Comparison of ENCODE assay signal across 8 mouse cellular contexts in genomic region chr17:57095855-57096622, GRCm38 (mm10). TPM values are rescaled to one million over a fixed set of nuclear protein-coding genes. Genes with fewer than 3 reads are reported as not detected.
DNase-seq lines count a peak whose midpoint lies in the region; ATAC-seq and TF ChIP-seq lines count a peak whose summit lies in the region.

No protein-coding gene starts in this region.

- H3K9me3 ChIP-seq in intestine, embryonic 16.5 days (ENCODE audit: control insufficient read depth, low read length), result no peaks in the 10 kb centered on the region
- no peaks in the 10 kb centered on the region for H3K9me3 ChIP-seq in liver, postnatal 0 days (ENCODE audit: low read length)
- no peaks in the 10 kb centered on the region for H3K9me3 ChIP-seq in neural tube, embryonic 14.5 days (ENCODE audit: control insufficient read depth, low read length)

- ATAC-seq in intestine, embryonic 16.5 days, result peak; percentile 92
- peak; percentile 58 for ATAC-seq in liver, postnatal 0 days
- ATAC-seq in neural tube, embryonic 14.5 days (ENCODE audit: low read depth), result peak; percentile 71

- 0 out of 2 replicates have a peak overlapping the region, but pooled peaks have one; percentile 13 for H3K9ac ChIP-seq in intestine, embryonic 16.5 days (ENCODE audit: low read depth, low read length)
- H3K9ac ChIP-seq in liver, postnatal 0 days (replicated peaks), result no peak overlapping the region
- no peak overlapping the region for H3K9ac ChIP-seq in neural tube, embryonic 14.5 days (replicated peaks; ENCODE audit: low read depth, low read length)

- no peaks in the 10 kb centered on the region for H3K36me3 ChIP-seq in intestine, embryonic 16.5 days (ENCODE audit: control insufficient read depth, insufficient read depth, low read length)
- H3K36me3 ChIP-seq in liver, postnatal 0 days (replicated peaks; ENCODE audit: insufficient read depth, low read length), result no peaks in the 10 kb centered on the region
- no peaks in the 10 kb centered on the region for H3K36me3 ChIP-seq in neural tube, embryonic 14.5 days (ENCODE audit: control insufficient read depth, insufficient read depth, low read length)

- H3K4me3 ChIP-seq in layer of hippocampus, adult 2 months, result peak overlapping the region; percentile 0; the same call in 1 of the 2 replicates
- peak overlapping the region; percentile 46 for H3K4me3 ChIP-seq in brown adipose tissue, adult 24 weeks (ENCODE audit: insufficient read depth, low read depth, low read length)
- peak overlapping the region; percentile 32 for H3K4me3 ChIP-seq in intestine, embryonic 16.5 days (ENCODE audit: low read length)
- no peak overlapping the region for H3K4me3 ChIP-seq in liver, postnatal 0 days (ENCODE audit: low read depth, low read length)
- 0 out of 2 replicates have a peak overlapping the region, but pooled peaks have one; percentile 4 for H3K4me3 ChIP-seq in neural tube, embryonic 14.5 days (ENCODE audit: low read depth, low read length)

- no peak for DNase-seq in layer of hippocampus, adult 2 months (ENCODE audit: low spot score in 2 of 2)
- DNase-seq in layer of hippocampus, postnatal 36 days, result no peak
- DNase-seq in heart, adult 11 months, result peak; percentile 97
- DNase-seq in liver, postnatal 0 days, result peak; percentile 54
- no peak for DNase-seq in layer of hippocampus, adult 18-20 months (ENCODE audit: low spot score in 2 of 2)

- H3K4me2 ChIP-seq in intestine, embryonic 16.5 days (ENCODE audit: low read depth, low read length), result peak overlapping the region; percentile 55
- H3K4me2 ChIP-seq in liver, postnatal 0 days (ENCODE audit: low read depth, low read length), result peak overlapping the region; percentile 34
- H3K4me2 ChIP-seq in neural tube, embryonic 14.5 days (ENCODE audit: low read depth, low read length), result peak overlapping the region; percentile 28

- no peak for TF ChIP-seq CTCF in layer of hippocampus, adult 2 months (conservative IDR thresholded peaks at IDR 0.05)
- no peak for TF ChIP-seq CTCF in liver, postnatal 0 days (IDR thresholded peaks at IDR 0.05; ENCODE audit: low read depth)

- no peaks in the 10 kb centered on the region for H3K4me1 ChIP-seq in brown adipose tissue, adult 24 weeks (ENCODE audit: control insufficient read depth, insufficient read depth, insufficient read length, low read length)
- H3K4me1 ChIP-seq in intestine, embryonic 16.5 days (ENCODE audit: control insufficient read depth, insufficient read depth, low read length), result peaks cover 2% of the 10 kb centered on the region; the same call in 1 of the 2 replicates
- H3K4me1 ChIP-seq in liver, postnatal 0 days (ENCODE audit: insufficient read depth), result peaks cover 5% of the 10 kb centered on the region; the same call in 1 of the 2 replicates
- no peaks in the 10 kb centered on the region for H3K4me1 ChIP-seq in neural tube, embryonic 14.5 days (ENCODE audit: control insufficient read depth, insufficient read depth, low read length)

- no peaks in the 10 kb centered on the region for H3K27me3 ChIP-seq in intestine, embryonic 16.5 days (replicated peaks; ENCODE audit: control insufficient read depth, insufficient read depth, low read length)
- H3K27me3 ChIP-seq in liver, postnatal 0 days (ENCODE audit: insufficient read depth, low read length), result no peaks in the 10 kb centered on the region
- no peaks in the 10 kb centered on the region for H3K27me3 ChIP-seq in neural tube, embryonic 14.5 days (ENCODE audit: control insufficient read depth, insufficient read depth, low read length)

- WGBS in intestine, embryonic 16.5 days, result 1% methylated on average over 18 of the region's 19 CpGs
- WGBS in liver, postnatal 0 days (ENCODE audit: insufficient replicate concordance), result 6% methylated on average over 18 of the region's 19 CpGs
- 1% methylated on average over 17 of the region's 19 CpGs for WGBS in neural tube, embryonic 14.5 days

- no peak overlapping the region for H3K27ac ChIP-seq in layer of hippocampus, adult 2 months
- no peak overlapping the region for H3K27ac ChIP-seq in brown adipose tissue, adult 24 weeks (replicated peaks; ENCODE audit: low read depth, low read length)
- H3K27ac ChIP-seq in intestine, embryonic 16.5 days (ENCODE audit: low read length), result no peak overlapping the region
- no peak overlapping the region for H3K27ac ChIP-seq in liver, postnatal 0 days (ENCODE audit: low read depth)
- H3K27ac ChIP-seq in neural tube, embryonic 14.5 days (ENCODE audit: low read depth, low read length), result no peak overlapping the region

- no peak for TF ChIP-seq EP300 in liver, postnatal 0 days (IDR thresholded peaks at IDR 0.05; ENCODE audit: low read depth)

RNA-seq across cellular contexts. Expression of gene Tubb4a, which starts 8.5 kb away (rescaled TPM):
- total RNA-seq in layer of hippocampus, adult 2 months (2021), result 100 to 1,000 TPM; 558 TPM
- total RNA-seq in layer of hippocampus, postnatal 36 days (2021), result 100 to 1,000 TPM; 553 to 593 TPM
- 2.4 and 2.9 TPM in 2 replicates for polyA plus RNA-seq in brown adipose tissue, adult 24 weeks (2012; ENCODE audit: insufficient read depth, insufficient read length, missing spikeins)
- polyA plus RNA-seq in intestine, embryonic 16.5 days (2015; fragmentation: Nextera tagmentation; extraction: Ambion mirVana), result 20.3 and 22.6 TPM in 2 replicates
- polyA plus RNA-seq in liver, postnatal 0 days (2015; fragmentation: Nextera tagmentation; extraction: Ambion mirVana), result 0.23 and 0.30 TPM in 2 replicates
- 347 and 373 TPM in 2 replicates for polyA plus RNA-seq in neural tube, embryonic 14.5 days (2014; fragmentation: Nextera tagmentation; extraction: Ambion mirVana)
- 100 to 1,000 TPM; 515 to 565 TPM for total RNA-seq in layer of hippocampus, adult 18-20 months (2021)

RNA-seq across cellular contexts. Expression of gene Tnfsf9, which starts 9.1 kb away (rescaled TPM):
- under 1 TPM; 0.37 to 0.38 TPM for total RNA-seq in layer of hippocampus, adult 2 months (2021)
- 1 to 10 TPM in 1 of 2 experiments, under 1 TPM in 1; 0.88 to 1.1 TPM for total RNA-seq in layer of hippocampus, postnatal 36 days (2021)
- 0.79 TPM in 1 of 2 replicates, not detected in the other for polyA plus RNA-seq in brown adipose tissue, adult 24 weeks (2012; ENCODE audit: insufficient read depth, insufficient read length, missing spikeins)
- polyA plus RNA-seq in intestine, embryonic 16.5 days (2015; fragmentation: Nextera tagmentation; extraction: Ambion mirVana), result 6.0 and 6.2 TPM in 2 replicates
- 0.21 and 0.56 TPM in 2 replicates for polyA plus RNA-seq in liver, postnatal 0 days (2015; fragmentation: Nextera tagmentation; extraction: Ambion mirVana)
- polyA plus RNA-seq in neural tube, embryonic 14.5 days (2014; fragmentation: Nextera tagmentation; extraction: Ambion mirVana), result 4.8 and 8.4 TPM in 2 replicates
- 1 to 10 TPM; 1.0 to 1.2 TPM for total RNA-seq in layer of hippocampus, adult 18-20 months (2021)

RNA-seq across cellular contexts. Expression of gene Dennd1c, which starts 17.7 kb away (rescaled TPM):
- 1 to 10 TPM; 1.4 to 2.0 TPM for total RNA-seq in layer of hippocampus, adult 2 months (2021)
- 1 to 10 TPM in 1 of 2 experiments, under 1 TPM in 1; 0.92 to 1.0 TPM for total RNA-seq in layer of hippocampus, postnatal 36 days (2021)
- polyA plus RNA-seq in brown adipose tissue, adult 24 weeks (2012; ENCODE audit: insufficient read depth, insufficient read length, missing spikeins), result 1.3 and 4.3 TPM in 2 replicates
- 7.4 and 8.1 TPM in 2 replicates for polyA plus RNA-seq in intestine, embryonic 16.5 days (2015; fragmentation: Nextera tagmentation; extraction: Ambion mirVana)
- polyA plus RNA-seq in liver, postnatal 0 days (2015; fragmentation: Nextera tagmentation; extraction: Ambion mirVana), result 3.5 and 4.9 TPM in 2 replicates
- polyA plus RNA-seq in neural tube, embryonic 14.5 days (2014; fragmentation: Nextera tagmentation; extraction: Ambion mirVana), result 3.2 and 4.3 TPM in 2 replicates
- total RNA-seq in layer of hippocampus, adult 18-20 months (2021), result 1 to 10 TPM; 1.1 to 1.4 TPM

RNA-seq across cellular contexts. Expression of gene Slc25a23, which starts 36.4 kb away (rescaled TPM):
- 100 to 1,000 TPM; 373 to 393 TPM for total RNA-seq in layer of hippocampus, adult 2 months (2021)
- total RNA-seq in layer of hippocampus, postnatal 36 days (2021), result 100 to 1,000 TPM; 363 to 374 TPM
- polyA plus RNA-seq in brown adipose tissue, adult 24 weeks (2012; ENCODE audit: insufficient read depth, insufficient read length, missing spikeins), result 107 and 161 TPM in 2 replicates
- 5.7 and 6.7 TPM in 2 replicates for polyA plus RNA-seq in intestine, embryonic 16.5 days (2015; fragmentation: Nextera tagmentation; extraction: Ambion mirVana)
- 12.7 and 12.8 TPM in 2 replicates for polyA plus RNA-seq in liver, postnatal 0 days (2015; fragmentation: Nextera tagmentation; extraction: Ambion mirVana)
- polyA plus RNA-seq in neural tube, embryonic 14.5 days (2014; fragmentation: Nextera tagmentation; extraction: Ambion mirVana), result 37.2 and 48.9 TPM in 2 replicates
- total RNA-seq in layer of hippocampus, adult 18-20 months (2021), result 100 to 1,000 TPM; 374 to 393 TPM

RNA-seq across cellular contexts. Expression of gene Crb3, which starts 37.1 kb away (rescaled TPM):
- total RNA-seq in layer of hippocampus, adult 2 months (2021), result under 1 TPM in 1 of 2 experiments, not detected in 1; 0.64 TPM
- under 1 TPM; 0.47 to 0.63 TPM for total RNA-seq in layer of hippocampus, postnatal 36 days (2021)
- not detected in 2 replicates for polyA plus RNA-seq in brown adipose tissue, adult 24 weeks (2012; ENCODE audit: insufficient read depth, insufficient read length, missing spikeins)
- polyA plus RNA-seq in intestine, embryonic 16.5 days (2015; fragmentation: Nextera tagmentation; extraction: Ambion mirVana), result 113 TPM in 2 replicates
- 33.0 and 39.9 TPM in 2 replicates for polyA plus RNA-seq in liver, postnatal 0 days (2015; fragmentation: Nextera tagmentation; extraction: Ambion mirVana)
- polyA plus RNA-seq in neural tube, embryonic 14.5 days (2014; fragmentation: Nextera tagmentation; extraction: Ambion mirVana), result 1.1 and 1.2 TPM in 2 replicates
- 1 to 10 TPM in 1 of 2 experiments, under 1 TPM in 1; 0.71 to 1.2 TPM for total RNA-seq in layer of hippocampus, adult 18-20 months (2021)

Comparison
In these comparisons a context has a peak if more than half of its experiments do, and no peak if none do; other contexts are left out.
1. DNase-seq: peak in heart, adult 11 months (single experiment) and liver, postnatal 0 days (single experiment); none in layer of hippocampus, adult 2 months (0 of 2), layer of hippocampus, postnatal 36 days (0 of 2) and layer of hippocampus, adult 18-20 months (0 of 2).
2. RNA of gene Tubb4a, which starts 8.5 kb away (polyA plus RNA-seq): 347 to 373 TPM in neural tube, embryonic 14.5 days; 20.3 to 22.6 TPM in intestine, embryonic 16.5 days, 2.4 to 2.9 TPM in brown adipose tissue, adult 24 weeks and 0.23 to 0.30 TPM in liver, postnatal 0 days; every median in the first group is over 10 times any median in the second.
3. Peak in every context shown above with its lines, with median percentiles within 50 percentile points of each other: ATAC-seq and H3K4me2 ChIP-seq.